18 mouse cellular contexts compared by ENCODE assay signal in the genomic region with DNA sequence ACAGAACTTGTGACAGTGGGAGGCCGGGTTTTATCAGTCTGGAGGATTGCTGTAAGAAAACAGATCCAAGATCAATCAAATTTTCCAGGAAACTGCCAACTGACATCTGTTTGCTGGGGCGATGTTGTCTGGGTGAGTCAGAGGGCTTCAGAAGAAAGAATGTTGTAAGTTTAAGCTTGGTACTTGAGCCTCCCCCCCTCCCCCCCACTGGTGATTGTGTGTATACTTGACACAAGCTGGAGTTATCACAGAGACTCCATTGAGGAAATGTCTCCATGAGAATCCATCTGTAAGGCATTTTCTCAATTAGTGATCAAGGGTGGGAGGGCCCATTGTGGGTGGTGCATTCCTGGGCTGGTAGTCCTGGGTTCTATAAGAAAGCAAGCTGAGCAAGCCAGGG.
A peak's percentile ranks its signal among the peaks of the same experiment; 100 is the strongest.
DNase-seq lines count a peak whose midpoint lies in the region; ATAC-seq and TF ChIP-seq lines count a peak whose summit lies in the region.
"Had no signal": no experiment of that assay in that cellular context is flagged by ENCODE, and none has a peak within 500 bp of the region (broad histone marks: within the 10 kb centered on the region; RNA-seq: fewer than 3 reads in every experiment).

No protein-coding gene starts in this region.

- no peaks in the 10 kb centered on the region for H3K27me3 ChIP-seq in forebrain, embryonic 13.5 days
- H3K27me3 ChIP-seq in forebrain, postnatal 0 days (ENCODE audit: insufficient read depth, low read length), result no peaks in the 10 kb centered on the region
- H3K27me3 ChIP-seq in C2C12 (ENCODE audit: control insufficient read depth, insufficient read depth, insufficient read length), result no peaks in the 10 kb centered on the region
- H3K27me3 ChIP-seq in limb, embryonic 10.5 days (ENCODE audit: low read depth, poor library complexity, severe bottlenecking), result no peaks in the 10 kb centered on the region
- H3K27me3 ChIP-seq: heart, embryonic 13.5 days; limb, embryonic 12.5 days; Patski had no signal

- DNase-seq in forebrain, postnatal 0 days, result no peak
- DNase-seq in c-Kit-positive CD71-negative TER-119-negative erythroid progenitor cells, embryonic 14.5 days (ENCODE audit: low read depth), result peak; percentile 14
- no peak for DNase-seq in limb, embryonic 10.5 days (ENCODE audit: low spot score)
- DNase-seq in thymus, postnatal 14 days, result no peak
- no peak for DNase-seq in left cerebral cortex, postnatal 14 days (ENCODE audit: low spot score in 2 of 2)
- DNase-seq: cerebellum, adult 2 months; gastrocnemius, postnatal 25 days; lung, adult 2 months; right cerebral cortex, postnatal 25 days had no signal

- peaks cover 16% of the 10 kb centered on the region; the same call in 1 of the 2 replicates for H3K4me1 ChIP-seq in forebrain, embryonic 13.5 days
- no peaks in the 10 kb centered on the region for H3K4me1 ChIP-seq in forebrain, postnatal 0 days (ENCODE audit: insufficient read depth)
- H3K4me1 ChIP-seq in limb, embryonic 10.5 days, result peaks cover 28% of the 10 kb centered on the region

- H3K4me2 ChIP-seq in forebrain, embryonic 13.5 days, result no peak overlapping the region
- H3K4me2 ChIP-seq in forebrain, postnatal 0 days (ENCODE audit: low read depth), result no peak overlapping the region
- H3K4me2 ChIP-seq: heart, embryonic 13.5 days; limb, embryonic 12.5 days had no signal

- H3K27ac ChIP-seq in forebrain, embryonic 13.5 days, result no peak overlapping the region
- H3K27ac ChIP-seq in forebrain, postnatal 0 days (ENCODE audit: low read depth, low read length), result no peak overlapping the region
- H3K27ac ChIP-seq in limb, embryonic 10.5 days, result 0 out of 2 replicates have a peak overlapping the region, but pooled peaks have one; percentile 46
- H3K27ac ChIP-seq: heart, embryonic 13.5 days; kidney, postnatal 0 days; limb, embryonic 12.5 days; midbrain, embryonic 10.5 days had no signal

- no peak overlapping the region for H3ac ChIP-seq in C2C12 (ENCODE audit: control insufficient read depth, insufficient read length, low read depth)

- no peak for TF ChIP-seq CTCF in forebrain, postnatal 0 days (IDR thresholded peaks at IDR 0.05; ENCODE audit: low read depth)
- TF ChIP-seq CTCF in C2C12 (IDR thresholded peaks at IDR 0.05; ENCODE audit: control insufficient read depth, insufficient read depth, insufficient read length), result no peak

- H3K36me3 ChIP-seq in forebrain, embryonic 13.5 days (ENCODE audit: poor library complexity, severe bottlenecking), result no peaks in the 10 kb centered on the region
- no peaks in the 10 kb centered on the region for H3K36me3 ChIP-seq in forebrain, postnatal 0 days (ENCODE audit: insufficient read depth)
- no peaks in the 10 kb centered on the region for H3K36me3 ChIP-seq in C2C12 (ENCODE audit: control insufficient read depth, insufficient read depth)
- no peaks in the 10 kb centered on the region for H3K36me3 ChIP-seq in limb, embryonic 10.5 days
- H3K36me3 ChIP-seq: heart, embryonic 13.5 days; limb, embryonic 12.5 days; midbrain, embryonic 10.5 days had no signal

- WGBS in forebrain, embryonic 13.5 days, result 59% methylated on average over 2 of the region's 2 CpGs
- 30% methylated on average over 2 of the region's 2 CpGs for WGBS in forebrain, postnatal 0 days
- WGBS in limb, embryonic 10.5 days, result 20% methylated on average over 2 of the region's 2 CpGs

- no peaks in the 10 kb centered on the region for H3K79me2 ChIP-seq in C2C12 (ENCODE audit: control insufficient read depth, insufficient read depth)

- ATAC-seq in forebrain, embryonic 13.5 days, result 0 out of 2 replicates have a peak, but pooled peaks have one; percentile 41
- ATAC-seq in forebrain, postnatal 0 days, result no peak
- ATAC-seq in monocyte, adult 5-6 weeks (replicated peaks; ENCODE audit: insufficient number of reproducible peaks, low FRiP score, low TSS enrichment, poor library complexity, severe bottlenecking), result no peak
- ATAC-seq: intestine, embryonic 16.5 days; Patski had no signal

- intact Hi-C loops in left cerebral cortex, postnatal 14 days (cut with DNase I), result no loop called here

- no peaks in the 10 kb centered on the region for H3K79me3 ChIP-seq in C2C12 (ENCODE audit: low read depth)

- no peak overlapping the region for H3K9ac ChIP-seq in forebrain, embryonic 13.5 days
- H3K9ac ChIP-seq in forebrain, postnatal 0 days, result no peak overlapping the region
- H3K9ac ChIP-seq: heart, embryonic 13.5 days; limb, embryonic 12.5 days had no signal

- H3K9me3 ChIP-seq in forebrain, embryonic 13.5 days (replicated peaks), result no peaks in the 10 kb centered on the region
- no peaks in the 10 kb centered on the region for H3K9me3 ChIP-seq in forebrain, postnatal 0 days (ENCODE audit: low read length)
- no peaks in the 10 kb centered on the region for H3K9me3 ChIP-seq in limb, embryonic 10.5 days (replicated peaks)
- H3K9me3 ChIP-seq: heart, embryonic 13.5 days; midbrain, embryonic 10.5 days had no signal

- H3K4me3 ChIP-seq in forebrain, embryonic 13.5 days, result no peak overlapping the region
- H3K4me3 ChIP-seq in forebrain, postnatal 0 days (ENCODE audit: low read depth, low read length), result no peak overlapping the region
- H3K4me3 ChIP-seq in C2C12 (ENCODE audit: insufficient read depth, poor library complexity, severe bottlenecking), result no peak overlapping the region
- no peak overlapping the region for H3K4me3 ChIP-seq in limb, embryonic 10.5 days
- H3K4me3 ChIP-seq: heart, embryonic 13.5 days; limb, embryonic 12.5 days; midbrain, embryonic 10.5 days had no signal

TF ChIP-seq in C2C12, 6 proteins besides CTCF, POLR2A, EP300 and RAD21:
- TF ChIP-seq USF1 (IDR thresholded peaks at IDR 0.05; ENCODE audit: low read depth) (no peak), CEBPB (IDR thresholded peaks at IDR 0.05; ENCODE audit: low read depth) (no peak), MAX (IDR thresholded peaks at IDR 0.05) (no peak), MYOD1 (IDR thresholded peaks at IDR 0.05; ENCODE audit: control insufficient read depth, insufficient read length, low read depth) (peak; percentile 14), MYOG (IDR thresholded peaks at IDR 0.05; ENCODE audit: control insufficient read depth, extremely low read depth, insufficient read length) (no peak), FOSL1 (IDR thresholded peaks at IDR 0.05; ENCODE audit: insufficient read depth, low read length, poor library complexity, severe bottlenecking) (no peak)
